Mouse (Mus musculus) megakaryocyte progenitor cell, adult 5-6 weeks (primary cell): ENCODE data around the gene 0610009B22Rik. TPM values are rescaled to one million over a fixed set of nuclear protein-coding genes. Genes with fewer than 3 reads are reported as not detected.

Experiments
- ATAC-seq: replicated peaks from 2 replicates; pipeline ENCODE4 v1.8.0; 2016; ENCODE audit warnings: mild to moderate bottlenecking, moderate TSS enrichment, inconsistent platforms; ENCODE audit not compliant: poor library complexity
- total RNA-seq, 2 experiments: library from RNA; stranded (forward) in 1 of 2; stranded (reverse) in 1 of 2; fragments of 157-497, 149-512 nt in 1 of 2; fragments of 200-1000 nt in 1 of 2; gene quantifications; 2 replicates each; pipeline versions ENCODE4 v1.2.3 to v1.2.4; 2015 to 2017

Gene 0610009B22Rik
- total RNA-seq, 2 experiments from 2014 or later: 13.5 to 36.5 TPM

GRCm38 (mm10) chr11:51637971-51638414, 50.7 kb downstream of the 0610009B22Rik start:
- ATAC-seq: peak; percentile 71

- ATAC-seq: peak; percentile 61
Measured at GRCm38 (mm10) chr11:51636323-51636684, 52.4 kb downstream of the 0610009B22Rik start.

- ATAC-seq: peak; percentile 47
Measured at GRCm38 (mm10) chr11:51635525-51636322, 53.0 kb downstream of the 0610009B22Rik start, which contains the start of gene Rmnd5b. Gene Rmnd5b (minus strand): TSS chr11:51635896.

Other genes starting within 250 kb of the 0610009B22Rik start
- 10.7 and 11.2 TPM in 2 replicates for gene Phykpl, start 104.1 kb downstream of the 0610009B22Rik start, total RNA-seq (2015)
- gene Phykpl, start 104.1 kb downstream of the 0610009B22Rik start, total RNA-seq (2017): 9.8 and 15.4 TPM in 2 replicates
- 645 and 667 TPM in 2 replicates for gene Hnrnpab, start 82.0 kb downstream of the 0610009B22Rik start, total RNA-seq (2015)
- gene Hnrnpab, start 82.0 kb downstream of the 0610009B22Rik start, total RNA-seq (2017): 984 and 1,159 TPM in 2 replicates
- gene Nhp2, start 69.1 kb downstream of the 0610009B22Rik start, total RNA-seq (2015): 147 and 165 TPM in 2 replicates
- gene Nhp2, start 69.1 kb downstream of the 0610009B22Rik start, total RNA-seq (2017): 117 and 167 TPM in 2 replicates
- gene Rmnd5b, start 53.0 kb downstream of the 0610009B22Rik start, total RNA-seq (2015): 34.9 TPM in 2 replicates
- gene Rmnd5b, start 53.0 kb downstream of the 0610009B22Rik start, total RNA-seq (2017): 11.4 and 20.4 TPM in 2 replicates
- gene N4bp3, start 38.0 kb downstream of the 0610009B22Rik start, total RNA-seq (2015): 0.10 and 0.44 TPM in 2 replicates
- 0.46 and 0.78 TPM in 2 replicates for gene N4bp3, start 38.0 kb downstream of the 0610009B22Rik start, total RNA-seq (2017)
- 0.15 TPM in 1 of 2 replicates, not detected in the other for gene D930048N14Rik, start 37.9 kb downstream of the 0610009B22Rik start, total RNA-seq (2015)
- gene D930048N14Rik, start 37.9 kb downstream of the 0610009B22Rik start, total RNA-seq (2017): 0.21 TPM in 1 of 2 replicates, not detected in the other
- gene Sec24a, start 74.8 kb upstream of the 0610009B22Rik start, total RNA-seq (2015): 24.6 and 29.6 TPM in 2 replicates
- 4.9 and 7.5 TPM in 2 replicates for gene Sec24a, start 74.8 kb upstream of the 0610009B22Rik start, total RNA-seq (2017)
- gene Sar1b, start 74.8 kb upstream of the 0610009B22Rik start, total RNA-seq (2015): 123 and 132 TPM in 2 replicates
- 62.7 and 74.4 TPM in 2 replicates for gene Sar1b, start 74.8 kb upstream of the 0610009B22Rik start, total RNA-seq (2017)
- gene Jade2, start 168.8 kb upstream of the 0610009B22Rik start, total RNA-seq (2015): 5.7 and 7.7 TPM in 2 replicates
- 6.0 and 7.0 TPM in 2 replicates for gene Jade2, start 168.8 kb upstream of the 0610009B22Rik start, total RNA-seq (2017)